Mouse (Mus musculus) hindbrain, embryonic 15.5 days (tissue): ENCODE results near the gene Opcml. TPM values are rescaled to one million over a fixed set of nuclear protein-coding genes. Genes with fewer than 3 reads are reported as not detected.

Experiments
- ATAC-seq: fragments of 200-750 bp; cut with Nextera tagmentation; 2 replicates; pipeline ENCODE4 v1.8.0; 2017; ENCODE audit warnings: low read depth, moderate number of reproducible peaks, moderate TSS enrichment; ENCODE audit not compliant: low FRiP score
- H3K27ac ChIP-seq: fragments of 300-500 bp; sonication (generic); replicated peaks from 2 replicates; pipeline ENCODE4 v1.5.1; 2015; ENCODE audit warnings: mild to moderate bottlenecking, inconsistent platforms
- H3K27me3 ChIP-seq: fragments of 300-500 bp; sonication (generic); 2 replicates; pipeline ENCODE4 v1.6.1; 2015; ENCODE audit warnings: control low read depth, inconsistent platforms
- H3K36me3 ChIP-seq: fragments of 300-500 bp; sonication (generic); 2 replicates; pipeline ENCODE4 v1.6.1; 2015; ENCODE audit warnings: control low read depth, inconsistent platforms
- H3K4me1 ChIP-seq: fragments of 300-500 bp; sonication (generic); replicated peaks from 2 replicates; pipeline ENCODE4 v1.6.1; 2015; ENCODE audit warnings: control low read depth, inconsistent platforms
- H3K4me2 ChIP-seq: fragments of 300-500 bp; sonication (generic); 2 replicates; pipeline ENCODE4 v1.6.1; 2015; ENCODE audit warnings: moderate library complexity, mild to moderate bottlenecking, inconsistent platforms
- H3K4me3 ChIP-seq: fragments of 300-500 bp; sonication (generic); 2 replicates; pipeline ENCODE4 v1.5.1; 2015; ENCODE audit warnings: mild to moderate bottlenecking, inconsistent platforms
- H3K9ac ChIP-seq: fragments of 300-500 bp; sonication (generic); 2 replicates; pipeline ENCODE4 v1.6.1; 2015; ENCODE audit warnings: inconsistent platforms
- H3K9me3 ChIP-seq: fragments of 300-500 bp; sonication (generic); 2 replicates; pipeline ENCODE4 v1.6.1; 2016; ENCODE audit warnings: control low read depth, inconsistent platforms
- WGBS: fragments of 180-500 bp; shearing (Covaris S2); methylation state at CpG from one replicate; pipeline ENCODE4 v1.1.7; 2015; 5-methylcytosine and 5-hydroxymethylcytosine counted together
- microRNA-seq: library from miRNA; unstranded; fragments of <30 nt; microRNA quantifications from one replicate; pipeline ENCODE4, GENCODE M21; 2016
- polyA plus RNA-seq: library from polyadenylated mRNA; unstranded; fragments of >200 nt; fragmentation: Nextera tagmentation; extraction: Ambion mirVana; gene quantifications from 2 replicates; pipeline ENCODE4 v1.2.1, GENCODE M21; 2015

Opcml gene
- polyA plus RNA-seq, 1 experiment from 2014 or later = 41.8 TPM

GRCm38 (mm10) chr9:28911571-28912185 is 1121.1 kb downstream of the Opcml start:
- 62% methylated on average over 13 of the region's 13 CpGs for WGBS
- no peak for ATAC-seq
- H3K4me2 ChIP-seq = no peak overlapping the region
- H3K4me1 ChIP-seq = peaks cover 8% of the 10 kb centered on the region; the same call in 1 of the 2 replicates
- H3K4me3 ChIP-seq = no peak overlapping the region
- H3K27me3 ChIP-seq = no peaks in the 10 kb centered on the region
- H3K27ac ChIP-seq = peak overlapping the region; percentile 12; the same call in 1 of the 2 replicates
- H3K9me3 ChIP-seq = no peaks in the 10 kb centered on the region
- no peaks in the 10 kb centered on the region for H3K36me3 ChIP-seq
- no peak overlapping the region for H3K9ac ChIP-seq

- no peaks in the 10 kb centered on the region for H3K36me3 ChIP-seq
- no peaks in the 10 kb centered on the region for H3K9me3 ChIP-seq
- no peak overlapping the region for H3K4me3 ChIP-seq
- H3K4me2 ChIP-seq = no peak overlapping the region
- no peak overlapping the region for H3K9ac ChIP-seq
- no peaks in the 10 kb centered on the region for H3K27me3 ChIP-seq
- ATAC-seq = no peak
- no peak overlapping the region for H3K27ac ChIP-seq
- H3K4me1 ChIP-seq = no peaks in the 10 kb centered on the region
- WGBS = 64% methylated on average over 2 of the region's 2 CpGs
Measured at GRCm38 (mm10) chr9:28932069-28932468, 1141.5 kb downstream of the Opcml start.

- no peak for ATAC-seq
- Histone ChIP-seq H3K36me3 (no peaks in the 10 kb centered on the region), H3K27me3 (no peaks in the 10 kb centered on the region), H3K4me1 (no peaks in the 10 kb centered on the region), H3K27ac (no peak overlapping the region), H3K4me3 (no peak overlapping the region), H3K9ac (no peak overlapping the region), H3K4me2 (no peak overlapping the region), H3K9me3 (no peaks in the 10 kb centered on the region)
- 84% methylated on average over 6 of the region's 6 CpGs for WGBS
Measured at GRCm38 (mm10) chr9:28937163-28937562, 1146.6 kb downstream of the Opcml start.

- no peaks in the 10 kb centered on the region for H3K4me1 ChIP-seq
- no peaks in the 10 kb centered on the region for H3K9me3 ChIP-seq
- no peak overlapping the region for H3K9ac ChIP-seq
- no peak overlapping the region for H3K4me3 ChIP-seq
- H3K27me3 ChIP-seq = no peaks in the 10 kb centered on the region
- no peak overlapping the region for H3K27ac ChIP-seq
- no peak overlapping the region for H3K4me2 ChIP-seq
- H3K36me3 ChIP-seq = no peaks in the 10 kb centered on the region
- no peak for ATAC-seq
- 74% methylated on average over 2 of the region's 2 CpGs for WGBS
Measured at GRCm38 (mm10) chr9:28937980-28938379, 1147.4 kb downstream of the Opcml start.

GRCm38 (mm10) chr9:28940901-28941300 is 1150.3 kb downstream of the Opcml start:
- no peak for ATAC-seq
- Histone ChIP-seq H3K9ac (no peak overlapping the region), H3K4me3 (no peak overlapping the region), H3K4me1 (no peaks in the 10 kb centered on the region), H3K27me3 (no peaks in the 10 kb centered on the region), H3K4me2 (no peak overlapping the region), H3K27ac (no peak overlapping the region), H3K9me3 (no peaks in the 10 kb centered on the region), H3K36me3 (no peaks in the 10 kb centered on the region)

- Histone ChIP-seq H3K4me2 (no peak overlapping the region), H3K4me1 (no peaks in the 10 kb centered on the region), H3K9me3 (no peaks in the 10 kb centered on the region), H3K36me3 (no peaks in the 10 kb centered on the region), H3K27me3 (no peaks in the 10 kb centered on the region), H3K9ac (no peak overlapping the region), H3K27ac (no peak overlapping the region), H3K4me3 (no peak overlapping the region)
- 78% methylated on average over 1 of the region's 1 CpGs for WGBS
- ATAC-seq = no peak
Measured at GRCm38 (mm10) chr9:28969455-28969854, 1178.9 kb downstream of the Opcml start.

Small RNA genes within 50 kb of the gene (microRNA-seq; reads per million reads assigned to microRNA genes)
- gene Gm44316 = not detected
